Mouse (Mus musculus) adrenal gland, postnatal 4 days (tissue): ENCODE data around the gene Tbc1d13. TPM values are rescaled to one million over a fixed set of nuclear protein-coding genes. Genes with fewer than 3 reads are reported as not detected.
A peak's percentile ranks its signal among the peaks of the same experiment; 100 is the strongest.
"Not testable (repeated sequence)": the region's sequence is repeated elsewhere in the genome, so short reads cannot be mapped to it uniquely, and the experiment has no call there.

ENCODE experiments used
- DNase-seq, 2 experiments: peaks; one replicate each; pipeline ENCODE4 v3.0.0; 2021 to 2022; ENCODE audit warnings: low spot score in 2 of 2, mixed read lengths in 2 of 2
- total RNA-seq, 2 experiments: library from RNA; stranded (reverse); gene quantifications; 2 replicates each; pipeline ENCODE4 v1.2.3; 2021

Tbc1d13 gene
- total RNA-seq, 2 experiments from 2014 or later = 66.6 to 68.6 TPM

GRCm38 (mm10) chr2:30128789-30129188, 4.8 kb upstream of the Tbc1d13 start:
- DNase-seq = no peak

- no peak for DNase-seq
Observed at GRCm38 (mm10) chr2:30130156-30130555, 3.4 kb upstream of the Tbc1d13 start.

GRCm38 (mm10) chr2:30131240-30131639, 2.3 kb upstream of the Tbc1d13 start:
- not testable (repeated sequence) for DNase-seq

GRCm38 (mm10) chr2:30132801-30133612, 539 bp upstream of the Tbc1d13 start:
- no peak for DNase-seq

GRCm38 (mm10) chr2:30134378-30134711, 799 bp downstream of the Tbc1d13 start:
- DNase-seq = no peak

GRCm38 (mm10) chr2:30134928-30135620, 1.5 kb downstream of the Tbc1d13 start:
- DNase-seq = no peak

- DNase-seq = no peak
Observed at GRCm38 (mm10) chr2:30136458-30136857, 2.9 kb downstream of the Tbc1d13 start.

GRCm38 (mm10) chr2:30140021-30140420, 6.5 kb downstream of the Tbc1d13 start:
- not testable (repeated sequence) for DNase-seq

GRCm38 (mm10) chr2:30144436-30144835, 10.9 kb downstream of the Tbc1d13 start:
- DNase-seq = no peak

- peak in 1 of 2 experiments; percentile 48 for DNase-seq
Observed at GRCm38 (mm10) chr2:30147466-30147865, 13.9 kb downstream of the Tbc1d13 start.

GRCm38 (mm10) chr2:30151840-30152239, 18.3 kb downstream of the Tbc1d13 start:
- DNase-seq = no peak

GRCm38 (mm10) chr2:30152616-30153015, 19.1 kb downstream of the Tbc1d13 start:
- no peak for DNase-seq

GRCm38 (mm10) chr2:30159871-30160270, 26.3 kb downstream of the Tbc1d13 start:
- not testable (repeated sequence) for DNase-seq

- no peak for DNase-seq
Observed at GRCm38 (mm10) chr2:30161809-30162208, 28.3 kb downstream of the Tbc1d13 start.

GRCm38 (mm10) chr2:30164340-30164932, 30.9 kb downstream of the Tbc1d13 start:
- DNase-seq = no peak

- no peak for DNase-seq
Observed at GRCm38 (mm10) chr2:30166677-30167076, 33.1 kb downstream of the Tbc1d13 start.

GRCm38 (mm10) chr2:30171371-30171996, 37.9 kb downstream of the Tbc1d13 start, which contains the start of gene Endog:
Endog (plus strand) TSS chr2:30171493.
- peak; percentile 57 to 73 for DNase-seq

GRCm38 (mm10) chr2:30171997-30172382, 38.4 kb downstream of the Tbc1d13 start:
- DNase-seq = no peak

- no peak for DNase-seq
Observed at GRCm38 (mm10) chr2:30173541-30174240, 40.1 kb downstream of the Tbc1d13 start.

- DNase-seq = no peak
Observed at GRCm38 (mm10) chr2:30175897-30176296, 42.4 kb downstream of the Tbc1d13 start.

- DNase-seq = no peak
Observed at GRCm38 (mm10) chr2:30176561-30176960, 43.0 kb downstream of the Tbc1d13 start.
